Mouse (Mus musculus) cortical plate, adult 2 months (tissue): ENCODE measurements at regions not wholly inside any gene's neighbourhood (a gene's known extent, or its start where the extent isn't known, plus 50 kb on each side); places are given as distances from the start of the nearest gene placed in this dataset.

Experiments
- CTCF ChIP-seq: fragments of 200-500 bp; IDR thresholded peaks from 2 replicates; pipeline ENCODE4 v1.5.1; 2011; ENCODE audit warnings: mild to moderate bottlenecking, control low read depth, low read length; ENCODE audit not compliant: insufficient read depth; ENCODE audit errors: extremely low read depth
- POLR2A ChIP-seq: fragments of 200-500 bp; IDR thresholded peaks from 2 replicates; pipeline ENCODE4 v1.6.1; 2011; ENCODE audit warnings: mild to moderate bottlenecking, low read length, control low read depth; ENCODE audit not compliant: insufficient read depth; ENCODE audit errors: extremely low read depth

GRCm38 (mm10) chr14:79849617-79850435 lies 78.7 kb upstream of the Pcdh8 start:
- TF ChIP-seq POLR2A: no peak
- TF ChIP-seq CTCF: no peak
